Mouse (Mus musculus): ENCODE results near the gene Ttyh3. TPM values are rescaled to one million over a fixed set of nuclear protein-coding genes. Genes with fewer than 3 reads are reported as not detected.

Gene Ttyh3
- polyA plus RNA-seq, 1 experiment from 2014 or later = 35.7 TPM

GRCm38 (mm10) chr5:140662741-140663592 lies 14.1 kb upstream of the Ttyh3 start:
- peak overlapping the region; percentile 57; the same call in 1 of the 2 replicates for H3K9ac ChIP-seq (ENCODE audit: low read length)
- 0 out of 2 replicates have a peak overlapping the region, but pooled peaks have one; percentile 47 for H3K4me2 ChIP-seq (ENCODE audit: low read length)
- WGBS = 63% methylated on average over 17 of the region's 17 CpGs
- H3K27ac ChIP-seq (replicated peaks in 1 of 2; ENCODE audit: control insufficient read depth in 1 of 2, insufficient read depth in 1 of 2, low read depth in 2 of 2, low read length in 2 of 2) = peak overlapping the region in 1 of 2 experiments; percentile 76; a peak in 2 of 4 replicates
- no peak overlapping the region for H3K4me3 ChIP-seq (ENCODE audit: control insufficient read depth in 1 of 2, insufficient read depth in 1 of 2, low read depth in 1 of 2, low read length in 2 of 2)
- ATAC-seq (ENCODE audit: insufficient number of reproducible peaks, insufficient read depth, low FRiP score, low read depth) = no peak
- H3K9me3 ChIP-seq (ENCODE audit: control insufficient read depth, low read length) = no peaks in the 10 kb centered on the region
- H3K27me3 ChIP-seq (ENCODE audit: control insufficient read depth, insufficient read depth, low read length) = no peaks in the 10 kb centered on the region
- H3K36me3 ChIP-seq (ENCODE audit: control insufficient read depth, insufficient read depth, low read length) = 0 out of 2 replicates have a peak, but pooled peaks cover 3% of the 10 kb centered on the region
- peaks cover 20 to 31% of the 10 kb centered on the region in 2 experiments for H3K4me1 ChIP-seq (ENCODE audit: control insufficient read depth in 2 of 2, insufficient read depth in 2 of 2, low read length in 2 of 2)

GRCm38 (mm10) chr5:140661875-140662643 lies 13.2 kb upstream of the Ttyh3 start:
- H3K4me3 ChIP-seq (ENCODE audit: control insufficient read depth in 1 of 2, insufficient read depth in 1 of 2, low read depth in 1 of 2, low read length in 2 of 2) = no peak overlapping the region; a peak in 1 of 4 replicates
- peaks cover 20 to 31% of the 10 kb centered on the region in 2 experiments for H3K4me1 ChIP-seq (ENCODE audit: control insufficient read depth in 2 of 2, insufficient read depth in 2 of 2, low read length in 2 of 2)
- H3K9me3 ChIP-seq (ENCODE audit: control insufficient read depth, low read length) = no peaks in the 10 kb centered on the region
- 0 out of 2 replicates have a peak, but pooled peaks cover 3% of the 10 kb centered on the region for H3K36me3 ChIP-seq (ENCODE audit: control insufficient read depth, insufficient read depth, low read length)
- no peak for ATAC-seq (ENCODE audit: insufficient number of reproducible peaks, insufficient read depth, low FRiP score, low read depth)
- 30% methylated on average over 12 of the region's 12 CpGs for WGBS
- H3K4me2 ChIP-seq (ENCODE audit: low read length) = peak overlapping the region; percentile 47
- H3K27ac ChIP-seq (replicated peaks in 1 of 2; ENCODE audit: control insufficient read depth in 1 of 2, insufficient read depth in 1 of 2, low read depth in 2 of 2, low read length in 2 of 2) = peak overlapping the region; percentile 68 to 76
- no peaks in the 10 kb centered on the region for H3K27me3 ChIP-seq (ENCODE audit: control insufficient read depth, insufficient read depth, low read length)
- H3K9ac ChIP-seq (ENCODE audit: low read length) = peak overlapping the region; percentile 57

- peak overlapping the region; percentile 57 for H3K9ac ChIP-seq (ENCODE audit: low read length)
- peak overlapping the region; percentile 68 to 76 for H3K27ac ChIP-seq (replicated peaks in 1 of 2; ENCODE audit: control insufficient read depth in 1 of 2, insufficient read depth in 1 of 2, low read depth in 2 of 2, low read length in 2 of 2)
- no peaks in the 10 kb centered on the region for H3K9me3 ChIP-seq (ENCODE audit: control insufficient read depth, low read length)
- ATAC-seq (ENCODE audit: insufficient number of reproducible peaks, insufficient read depth, low FRiP score, low read depth) = no peak
- H3K27me3 ChIP-seq (ENCODE audit: control insufficient read depth, insufficient read depth, low read length) = no peaks in the 10 kb centered on the region
- H3K4me2 ChIP-seq (ENCODE audit: low read length) = peak overlapping the region; percentile 47
- 40% methylated on average over 8 of the region's 8 CpGs for WGBS
- H3K4me1 ChIP-seq (ENCODE audit: control insufficient read depth in 2 of 2, insufficient read depth in 2 of 2, low read length in 2 of 2) = peaks cover 20 to 31% of the 10 kb centered on the region in 2 experiments
- no peak overlapping the region; a peak in 1 of 4 replicates for H3K4me3 ChIP-seq (ENCODE audit: control insufficient read depth in 1 of 2, insufficient read depth in 1 of 2, low read depth in 1 of 2, low read length in 2 of 2)
- H3K36me3 ChIP-seq (ENCODE audit: control insufficient read depth, insufficient read depth, low read length) = no peaks in the 10 kb centered on the region
These were observed 12.6 kb upstream of the Ttyh3 start for GRCm38 (mm10) chr5:140661427-140661826.

- no peaks in the 10 kb centered on the region for H3K9me3 ChIP-seq (ENCODE audit: control insufficient read depth, low read length)
- H3K9ac ChIP-seq (ENCODE audit: low read length) = no peak overlapping the region
- H3K27me3 ChIP-seq (ENCODE audit: control insufficient read depth, insufficient read depth, low read length) = no peaks in the 10 kb centered on the region
- no peak overlapping the region for H3K4me3 ChIP-seq (ENCODE audit: control insufficient read depth in 1 of 2, insufficient read depth in 1 of 2, low read depth in 1 of 2, low read length in 2 of 2)
- no peaks in the 10 kb centered on the region for H3K36me3 ChIP-seq (ENCODE audit: control insufficient read depth, insufficient read depth, low read length)
- WGBS = 87% methylated on average over 1 of the region's 1 CpGs
- no peak overlapping the region for H3K27ac ChIP-seq (replicated peaks in 1 of 2; ENCODE audit: control insufficient read depth in 1 of 2, insufficient read depth in 1 of 2, low read depth in 2 of 2, low read length in 2 of 2)
- peaks cover 20 to 31% of the 10 kb centered on the region in 2 experiments for H3K4me1 ChIP-seq (ENCODE audit: control insufficient read depth in 2 of 2, insufficient read depth in 2 of 2, low read length in 2 of 2)
- no peak for ATAC-seq (ENCODE audit: insufficient number of reproducible peaks, insufficient read depth, low FRiP score, low read depth)
- no peak overlapping the region for H3K4me2 ChIP-seq (ENCODE audit: low read length)
These were observed 11.6 kb upstream of the Ttyh3 start for GRCm38 (mm10) chr5:140660398-140660797.

- Histone ChIP-seq H3K9me3 (ENCODE audit: control insufficient read depth, low read length) (no peaks in the 10 kb centered on the region), H3K36me3 (ENCODE audit: control insufficient read depth, insufficient read depth, low read length) (no peaks in the 10 kb centered on the region), H3K4me3 (ENCODE audit: control insufficient read depth in 1 of 2, insufficient read depth in 1 of 2, low read depth in 1 of 2, low read length in 2 of 2) (no peak overlapping the region), H3K9ac (ENCODE audit: low read length) (no peak overlapping the region), H3K4me1 (ENCODE audit: control insufficient read depth in 2 of 2, insufficient read depth in 2 of 2, low read length in 2 of 2) (peaks cover 20 to 31% of the 10 kb centered on the region in 2 experiments), H3K4me2 (ENCODE audit: low read length) (no peak overlapping the region), H3K27ac (replicated peaks in 1 of 2; ENCODE audit: control insufficient read depth in 1 of 2, insufficient read depth in 1 of 2, low read depth in 2 of 2, low read length in 2 of 2) (no peak overlapping the region), H3K27me3 (ENCODE audit: control insufficient read depth, insufficient read depth, low read length) (no peaks in the 10 kb centered on the region)
- 58% methylated on average over 16 of the region's 16 CpGs for WGBS
- no peak for ATAC-seq (ENCODE audit: insufficient number of reproducible peaks, insufficient read depth, low FRiP score, low read depth)
These were observed 10.9 kb upstream of the Ttyh3 start for GRCm38 (mm10) chr5:140659607-140660272.

GRCm38 (mm10) chr5:140654096-140654845 lies 5.4 kb upstream of the Ttyh3 start:
- no peak overlapping the region for H3K9ac ChIP-seq (ENCODE audit: low read length)
- H3K27me3 ChIP-seq (ENCODE audit: control insufficient read depth, insufficient read depth, low read length) = no peaks in the 10 kb centered on the region
- H3K4me3 ChIP-seq (ENCODE audit: control insufficient read depth in 1 of 2, insufficient read depth in 1 of 2, low read depth in 1 of 2, low read length in 2 of 2) = no peak overlapping the region
- no peak overlapping the region for H3K27ac ChIP-seq (replicated peaks in 1 of 2; ENCODE audit: control insufficient read depth in 1 of 2, insufficient read depth in 1 of 2, low read depth in 2 of 2, low read length in 2 of 2)
- no peak overlapping the region for H3K4me2 ChIP-seq (ENCODE audit: low read length)
- no peaks in the 10 kb centered on the region for H3K9me3 ChIP-seq (ENCODE audit: control insufficient read depth, low read length)
- ATAC-seq (ENCODE audit: insufficient number of reproducible peaks, insufficient read depth, low FRiP score, low read depth) = no peak
- peaks cover 22 to 25% of the 10 kb centered on the region in 2 experiments for H3K4me1 ChIP-seq (ENCODE audit: control insufficient read depth in 2 of 2, insufficient read depth in 2 of 2, low read length in 2 of 2)
- H3K36me3 ChIP-seq (ENCODE audit: control insufficient read depth, insufficient read depth, low read length) = no peaks in the 10 kb centered on the region
- WGBS = 75% methylated on average over 15 of the region's 15 CpGs

Data from heart, embryonic 14.5 days (tissue).